Mouse (Mus musculus): ENCODE data around the gene CK137956. TPM values are rescaled to one million over a fixed set of nuclear protein-coding genes. Genes with fewer than 3 reads are reported as not detected.

CK137956 gene
- total RNA-seq, 2 experiments from 2014 or later: not detected

GRCm38 (mm10) chr4:127935369-127935768 lies 35.4 kb downstream of the CK137956 start:
- DNase-seq: peak in 1 of 2 experiments; percentile 20
- intact Hi-C loops (cut with DNase I): no loop called here

DNA sequence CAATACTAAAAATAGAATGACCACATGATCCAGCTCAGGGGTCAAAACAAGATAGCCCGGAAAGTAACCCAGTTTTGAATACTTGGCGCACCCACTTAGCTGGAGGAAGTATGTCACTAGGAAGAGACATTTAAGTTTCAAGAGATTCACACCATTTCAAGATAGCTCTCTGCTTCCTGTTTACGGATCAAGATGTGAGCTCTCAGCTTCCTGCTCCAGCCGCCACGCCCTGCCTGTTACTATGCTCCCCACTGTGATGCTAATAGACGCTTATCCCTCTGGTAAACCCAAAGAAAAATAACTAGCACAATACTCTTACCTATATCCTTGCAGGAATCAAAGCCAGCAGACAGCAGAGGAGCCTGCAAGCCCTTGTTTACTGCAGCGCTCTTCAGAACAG lies 57.2 kb downstream of the CK137956 start:
- intact Hi-C loops (cut with DNase I): no loop called here
- DNase-seq: no peak

DNA sequence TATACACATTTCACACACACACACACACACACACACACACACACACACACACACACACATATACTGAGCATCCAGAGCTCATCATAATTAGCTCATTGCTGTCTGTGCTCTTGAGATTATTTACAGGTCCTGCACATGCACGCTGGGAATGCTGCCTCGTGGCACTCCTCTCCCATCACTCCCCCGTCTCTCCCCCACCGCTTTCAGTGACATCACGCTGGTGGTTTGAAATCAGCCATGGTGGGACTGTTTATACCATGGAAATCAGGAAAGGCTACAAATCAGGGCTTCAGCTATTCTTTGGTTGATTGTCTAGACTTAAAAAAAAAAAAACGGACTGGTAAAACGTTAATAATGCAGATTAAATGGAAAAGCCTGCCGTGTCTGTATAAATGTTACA lies 63.6 kb downstream of the CK137956 start:
- no peak for DNase-seq
- intact Hi-C loops (cut with DNase I): no loop called here

DNA sequence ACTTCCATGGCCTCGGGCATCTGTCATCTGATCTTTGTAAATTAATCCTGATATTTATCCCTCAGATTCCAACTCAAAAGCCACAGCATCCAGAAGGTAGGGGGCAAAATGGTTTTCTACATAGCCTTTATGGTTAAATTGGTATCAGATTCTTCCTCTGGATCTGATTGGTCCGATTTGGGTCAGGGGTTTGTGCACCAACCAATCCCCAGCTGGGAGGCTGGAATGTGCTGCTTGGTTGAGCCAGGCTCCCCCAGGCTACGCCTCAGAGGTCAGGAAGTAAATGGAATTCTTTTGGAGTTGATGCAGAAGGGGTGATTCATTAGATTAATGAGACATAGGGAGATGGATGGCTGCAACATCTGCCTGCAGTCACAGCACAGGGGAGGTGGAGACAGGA lies 66.8 kb downstream of the CK137956 start:
- intact Hi-C loops (cut with DNase I): no loop called here
- DNase-seq: no peak

- DNase-seq: no peak
- intact Hi-C loops (cut with DNase I): no loop called here
Observed at GRCm38 (mm10) chr4:127900893-127901456, 69.8 kb downstream of the CK137956 start.

- intact Hi-C loops (cut with DNase I): no loop called here
- DNase-seq: peak in 1 of 2 experiments; percentile 2
Observed at GRCm38 (mm10) chr4:127889071-127889470, 81.7 kb downstream of the CK137956 start.

DNA sequence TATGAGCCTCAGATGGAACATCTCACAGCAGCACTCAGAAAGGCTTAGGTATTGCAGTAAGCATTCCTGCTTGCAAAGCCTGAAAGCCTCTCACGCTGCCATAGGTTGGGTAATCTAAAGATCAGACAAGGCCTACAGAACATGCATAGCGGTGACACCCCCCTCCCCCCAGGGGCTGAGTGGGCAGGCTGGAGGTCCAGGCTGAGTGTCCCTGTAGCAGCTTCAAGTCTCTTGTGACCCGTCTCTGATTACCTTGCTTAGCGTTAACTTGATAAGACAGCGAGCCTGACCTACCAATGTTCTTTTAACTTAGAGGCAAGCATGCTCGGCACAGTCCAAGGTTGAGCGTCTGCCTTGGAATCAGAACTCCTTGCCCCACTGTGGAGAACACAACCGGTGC lies 91.8 kb downstream of the CK137956 start:
- no peak for DNase-seq
- intact Hi-C loops (cut with DNase I): no loop called here

Other genes with a start within 250 kb of the CK137956 start
- under 1 TPM; 0.12 to 0.17 TPM for gene Csmd2, start 16.9 kb upstream of the CK137956 start, total RNA-seq (2021)